Mouse (Mus musculus) liver, postnatal 0 days (tissue): ENCODE measurements around the gene Lrmda.

Experiments
- CTCF ChIP-seq: sonication (generic); IDR thresholded peaks from 2 replicates; pipeline ENCODE4 v1.5.1; 2016; ENCODE audit warnings: antibody characterized with exemption, low read depth
- EP300 ChIP-seq: IDR thresholded peaks from 2 replicates; pipeline ENCODE4 v1.6.1; 2016; ENCODE audit warnings: antibody characterized with exemption, low read depth, mild to moderate bottlenecking

GRCm38 (mm10) chr14:22497636-22498131 is 478.2 kb downstream of the Lrmda start:
- TF ChIP-seq CTCF (no peak), EP300 (no peak)
